8 mouse cellular contexts compared by ENCODE assay signal in genomic region chr1:156754608-156755413, GRCm38 (mm10). TPM values are rescaled to one million over a fixed set of nuclear protein-coding genes. Genes with fewer than 3 reads are reported as not detected.
A peak's percentile ranks its signal among the peaks of the same experiment; 100 is the strongest.
DNase-seq lines count a peak whose midpoint lies in the region; ATAC-seq lines count a peak whose summit lies in the region.

No protein-coding gene starts in this region.

- H3K4me2 ChIP-seq in embryonic facial prominence, embryonic 11.5 days (ENCODE audit: low read depth, low read length): no peak overlapping the region
- no peak overlapping the region for H3K4me2 ChIP-seq in heart, embryonic 14.5 days (ENCODE audit: low read length)

- intact Hi-C loops in heart, postnatal 25 days (cut with DNase I): no loop called here

- WGBS in embryonic facial prominence, embryonic 11.5 days: 47% methylated on average over 15 of the region's 15 CpGs
- WGBS in heart, embryonic 14.5 days: 54% methylated on average over 15 of the region's 15 CpGs
- WGBS in midbrain, embryonic 10.5 days: 54% methylated on average over 15 of the region's 15 CpGs

- no peak for ATAC-seq in embryonic facial prominence, embryonic 11.5 days (replicated peaks; ENCODE audit: insufficient number of reproducible peaks, low FRiP score, low TSS enrichment, low read depth)
- peak; percentile 54 for ATAC-seq in heart, embryonic 14.5 days (ENCODE audit: insufficient number of reproducible peaks, insufficient read depth, low FRiP score, low read depth)
- ATAC-seq in inflammation-experienced regulatory T-cells, adult 6 months: no peak

- H3K27me3 ChIP-seq in embryonic facial prominence, embryonic 11.5 days (ENCODE audit: control insufficient read depth, insufficient read depth, low read length): no peaks in the 10 kb centered on the region
- H3K27me3 ChIP-seq in heart, embryonic 14.5 days (ENCODE audit: control insufficient read depth, insufficient read depth, low read length): no peaks in the 10 kb centered on the region
- peaks cover 41% of the 10 kb centered on the region for H3K27me3 ChIP-seq in midbrain, embryonic 10.5 days (ENCODE audit: low read depth, poor library complexity, severe bottlenecking)

- peak overlapping the region; percentile 9; the same call in 1 of the 2 replicates for H3K9ac ChIP-seq in embryonic facial prominence, embryonic 11.5 days (replicated peaks; ENCODE audit: low read length)
- no peak overlapping the region for H3K9ac ChIP-seq in heart, embryonic 14.5 days (ENCODE audit: low read length)

- H3K4me3 ChIP-seq in embryonic facial prominence, embryonic 11.5 days (ENCODE audit: low read depth, low read length): no peak overlapping the region
- H3K4me3 ChIP-seq in heart, embryonic 14.5 days (ENCODE audit: control insufficient read depth in 1 of 2, insufficient read depth in 1 of 2, low read depth in 1 of 2, low read length in 2 of 2): no peak overlapping the region
- no peak overlapping the region for H3K4me3 ChIP-seq in midbrain, embryonic 10.5 days

- no peaks in the 10 kb centered on the region; the same call in 1 of the 2 replicates for H3K4me1 ChIP-seq in embryonic facial prominence, embryonic 11.5 days (ENCODE audit: control insufficient read depth, insufficient read depth, low read length)
- H3K4me1 ChIP-seq in heart, embryonic 14.5 days (ENCODE audit: control insufficient read depth in 2 of 2, insufficient read depth in 2 of 2, low read length in 2 of 2): peaks cover 4 to 10% of the 10 kb centered on the region in 2 experiments; a peak in 3 of 4 replicates
- H3K4me1 ChIP-seq in midbrain, embryonic 10.5 days: peaks cover 83% of the 10 kb centered on the region

- H3K27ac ChIP-seq in embryonic facial prominence, embryonic 11.5 days (replicated peaks; ENCODE audit: low read depth, low read length): peak overlapping the region; percentile 58
- no peak overlapping the region for H3K27ac ChIP-seq in heart, embryonic 14.5 days (replicated peaks in 1 of 2; ENCODE audit: control insufficient read depth in 1 of 2, insufficient read depth in 1 of 2, low read depth in 2 of 2, low read length in 2 of 2)
- H3K27ac ChIP-seq in midbrain, embryonic 10.5 days (replicated peaks): peak overlapping the region; percentile 61

- no peaks in the 10 kb centered on the region for H3K9me3 ChIP-seq in embryonic facial prominence, embryonic 11.5 days (replicated peaks; ENCODE audit: control insufficient read depth, low read length)
- no peaks in the 10 kb centered on the region for H3K9me3 ChIP-seq in heart, embryonic 14.5 days (ENCODE audit: control insufficient read depth, low read length)
- no peaks in the 10 kb centered on the region for H3K9me3 ChIP-seq in midbrain, embryonic 10.5 days (replicated peaks)

- no peaks in the 10 kb centered on the region for H3K36me3 ChIP-seq in embryonic facial prominence, embryonic 11.5 days (replicated peaks; ENCODE audit: control insufficient read depth, insufficient read depth, low read depth, low read length)
- H3K36me3 ChIP-seq in heart, embryonic 14.5 days (ENCODE audit: control insufficient read depth, insufficient read depth, low read length): no peaks in the 10 kb centered on the region
- no peaks in the 10 kb centered on the region for H3K36me3 ChIP-seq in midbrain, embryonic 10.5 days

- DNase-seq in heart, adult 18-20 months: peak; percentile 48
- DNase-seq in heart, postnatal 25 days (ENCODE audit: low spot score): no peak
- peak; percentile 35 for DNase-seq in embryonic facial prominence, embryonic 11.5 days (ENCODE audit: low spot score)
- peak; percentile 55 for DNase-seq in midbrain, embryonic 10.5 days (ENCODE audit: low spot score)
- DNase-seq in natural killer cell, adult 2 months (ENCODE audit: low spot score in 2 of 2): no peak
- DNase-seq in frontal cortex, postnatal 10 days (ENCODE audit: low spot score in 2 of 2): no peak

RNA-seq across cellular contexts. Expression of gene Fam20b, which starts 35.9 kb away (rescaled TPM):
- total RNA-seq in heart, adult 18-20 months (2021): 10 to 100 TPM; 59.9 to 61.3 TPM
- total RNA-seq in heart, postnatal 25 days (2021): 10 to 100 TPM; 48.1 to 51.9 TPM
- 20.9 and 24.0 TPM in 2 replicates for polyA plus RNA-seq in embryonic facial prominence, embryonic 11.5 days (2014; fragmentation: Nextera tagmentation; extraction: Ambion mirVana)
- 28.1 TPM in 2 replicates for polyA plus RNA-seq in heart, embryonic 14.5 days (2014; fragmentation: Nextera tagmentation; extraction: Ambion mirVana)
- 16.6 and 19.9 TPM in 2 replicates for polyA plus RNA-seq in midbrain, embryonic 10.5 days (2016; fragmentation: Nextera tagmentation; extraction: Ambion mirVana)
- polyA plus RNA-seq in inflammation-experienced regulatory T-cells, adult 6 months (2017; shearing (Covaris generic)): 10 to 100 TPM; 11.9 to 16.9 (median 12.2) TPM

Comparison
In these comparisons a context has a peak if more than half of its experiments do, and no peak if none do; other contexts are left out.
1. DNase-seq: peak in heart, adult 18-20 months (2 of 2), embryonic facial prominence, embryonic 11.5 days (single experiment) and midbrain, embryonic 10.5 days (single experiment); none in heart, postnatal 25 days (single experiment), natural killer cell, adult 2 months (0 of 2) and frontal cortex, postnatal 10 days (0 of 2).
2. H3K27ac ChIP-seq: peak in embryonic facial prominence, embryonic 11.5 days (single experiment) and midbrain, embryonic 10.5 days (single experiment); none in heart, embryonic 14.5 days (0 of 2).